Mouse (Mus musculus): ENCODE results near the gene Hsf4. TPM values are rescaled to one million over a fixed set of nuclear protein-coding genes. Genes with fewer than 3 reads are reported as not detected.
A peak's percentile ranks its signal among the peaks of the same experiment; 100 is the strongest.
"Not testable (repeated sequence)": the region's sequence is repeated elsewhere in the genome, so short reads cannot be mapped to it uniquely, and the experiment has no call there.

Gene Hsf4
- under 1 TPM; 0.34 to 0.75 TPM for total RNA-seq (2021)

- DNase-seq (ENCODE audit: extremely low spot score in 1 of 2, low spot score in 2 of 2): peak in 1 of 2 experiments; percentile 76
- intact Hi-C loops (cut with DNase I): no loop called here
Observed at GRCm38 (mm10) chr8:105269461-105269947, at the start of gene Hsf4. Gene Hsf4 (plus strand): TSS chr8:105269801.

GRCm38 (mm10) chr8:105223850-105224249, 45.8 kb upstream of the Hsf4 start:
- DNase-seq (ENCODE audit: extremely low spot score in 1 of 2, low spot score in 2 of 2): no peak
- intact Hi-C loops (cut with DNase I): loop anchor here (10.0 kb wide), 2 partner anchors 279 to 479 kb away; partner anchors contain the start of gene Ces2f

GRCm38 (mm10) chr8:105224413-105225271, 45.0 kb upstream of the Hsf4 start, which contains the start of gene D230025D16Rik:
Gene D230025D16Rik (plus strand): TSS chr8:105225145.
- peak; percentile 90 to 95 for DNase-seq (ENCODE audit: extremely low spot score in 1 of 2, low spot score in 2 of 2)
- intact Hi-C loops (cut with DNase I): loop anchor here (10.0 kb wide), 2 partner anchors 280 to 480 kb away; partner anchors contain the start of gene Ces2f

GRCm38 (mm10) chr8:105225272-105225593, 44.4 kb upstream of the Hsf4 start:
- intact Hi-C loops (cut with DNase I): loop anchor here (10.0 kb wide), 2 partner anchors 280 to 480 kb away; partner anchors contain the start of gene Ces2f
- DNase-seq (ENCODE audit: extremely low spot score in 1 of 2, low spot score in 2 of 2): no peak

GRCm38 (mm10) chr8:105225917-105226316, 43.7 kb upstream of the Hsf4 start:
- DNase-seq (ENCODE audit: extremely low spot score in 1 of 2, low spot score in 2 of 2): no peak
- intact Hi-C loops (cut with DNase I): loop anchor here (10.0 kb wide), 2 partner anchors 281 to 481 kb away; partner anchors contain the start of gene Ces2f

- no peak for DNase-seq (ENCODE audit: extremely low spot score in 1 of 2, low spot score in 2 of 2)
- intact Hi-C loops (cut with DNase I): loop anchor here (2.0 kb wide), 1 partner anchor 19 kb away; no protein-coding TSS in a partner anchor
Observed at GRCm38 (mm10) chr8:105231503-105232320, 37.9 kb upstream of the Hsf4 start.

GRCm38 (mm10) chr8:105232321-105232693, 37.3 kb upstream of the Hsf4 start:
- intact Hi-C loops (cut with DNase I): loop anchor here (2.0 kb wide), 1 partner anchor 18 kb away; no protein-coding TSS in a partner anchor

GRCm38 (mm10) chr8:105233126-105233935, 36.3 kb upstream of the Hsf4 start:
- DNase-seq (ENCODE audit: extremely low spot score in 1 of 2, low spot score in 2 of 2): no peak
- intact Hi-C loops (cut with DNase I): loop anchor here (2.0 kb wide), 1 partner anchor 17 kb away; no protein-coding TSS in a partner anchor

More at GRCm38 (mm10) chr8:105232321-105232693, 37.3 kb upstream of the Hsf4 start:
- not testable (repeated sequence) for DNase-seq (ENCODE audit: extremely low spot score in 1 of 2, low spot score in 2 of 2)

- no peak for DNase-seq (ENCODE audit: extremely low spot score in 1 of 2, low spot score in 2 of 2)
- intact Hi-C loops (cut with DNase I): no loop called here
Observed at GRCm38 (mm10) chr8:105235206-105235605, 34.4 kb upstream of the Hsf4 start.

GRCm38 (mm10) chr8:105237442-105238142, 32.0 kb upstream of the Hsf4 start:
- intact Hi-C loops (cut with DNase I): no loop called here
- no peak for DNase-seq (ENCODE audit: extremely low spot score in 1 of 2, low spot score in 2 of 2)

- no peak for DNase-seq (ENCODE audit: extremely low spot score in 1 of 2, low spot score in 2 of 2)
- intact Hi-C loops (cut with DNase I): no loop called here
Observed at GRCm38 (mm10) chr8:105241016-105241415, 28.6 kb upstream of the Hsf4 start.

GRCm38 (mm10) chr8:105251954-105252353, 17.6 kb upstream of the Hsf4 start:
- intact Hi-C loops (cut with DNase I): loop anchor here (2.0 kb wide), 1 partner anchor 19 kb away; no protein-coding TSS in a partner anchor
- DNase-seq (ENCODE audit: extremely low spot score in 1 of 2, low spot score in 2 of 2): no peak

GRCm38 (mm10) chr8:105252680-105253537, 16.7 kb upstream of the Hsf4 start:
- no peak for DNase-seq (ENCODE audit: extremely low spot score in 1 of 2, low spot score in 2 of 2)
- intact Hi-C loops (cut with DNase I): no loop called here

- no peak for DNase-seq (ENCODE audit: extremely low spot score in 1 of 2, low spot score in 2 of 2)
- intact Hi-C loops (cut with DNase I): no loop called here
Observed at GRCm38 (mm10) chr8:105253766-105254151, 15.8 kb upstream of the Hsf4 start.

- intact Hi-C loops (cut with DNase I): no loop called here
- peak; percentile 77 to 95 for DNase-seq (ENCODE audit: extremely low spot score in 1 of 2, low spot score in 2 of 2)
Observed at GRCm38 (mm10) chr8:105254152-105254965, 15.2 kb upstream of the Hsf4 start.

GRCm38 (mm10) chr8:105254966-105255350, 14.6 kb upstream of the Hsf4 start, which contains the start of gene B3gnt9:
Gene B3gnt9 (minus strand): TSS chr8:105255153.
- peak in 1 of 2 experiments; percentile 76 for DNase-seq (ENCODE audit: extremely low spot score in 1 of 2, low spot score in 2 of 2)
- intact Hi-C loops (cut with DNase I): no loop called here
